Mouse (Mus musculus): ENCODE data around the gene Ugt1a6b.
"Not testable (repeated sequence)": the region's sequence is repeated elsewhere in the genome, so short reads cannot be mapped to it uniquely, and the experiment has no call there.

Gene Ugt1a6b

DNA sequence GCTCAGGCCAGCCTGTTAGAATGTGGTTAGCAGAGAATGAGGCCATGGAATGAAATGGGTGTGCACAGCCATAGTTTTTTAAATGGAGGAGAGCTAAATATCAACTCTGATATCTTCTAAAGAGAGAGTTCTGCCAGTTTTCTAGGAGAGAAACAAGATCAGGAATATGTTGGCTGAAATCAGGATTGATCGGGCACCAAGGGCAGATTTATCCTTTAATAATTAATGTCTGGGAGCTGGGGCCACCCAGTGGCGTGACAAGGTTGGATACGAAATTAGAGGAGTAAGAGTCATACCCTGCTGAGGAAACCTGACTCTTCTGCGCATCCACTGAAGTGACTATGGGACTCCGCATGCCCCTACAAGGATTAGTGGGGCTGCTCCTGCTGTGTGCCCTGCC lies 62.7 kb downstream of the Ugt1a6b start, which contains the start of gene Ugt1a5:
TSS of gene Ugt1a5 (plus strand) at position 302 of the 400 bp plus-strand sequence.
- in situ Hi-C loops (cut with MboI; ENCODE audit: low pct_unique_long_range_greater_than_20kb in 1 of 2, low sequenced_read_pairs in 2 of 2, unreplicated experiment in 1 of 2) = no loop called here

DNA sequence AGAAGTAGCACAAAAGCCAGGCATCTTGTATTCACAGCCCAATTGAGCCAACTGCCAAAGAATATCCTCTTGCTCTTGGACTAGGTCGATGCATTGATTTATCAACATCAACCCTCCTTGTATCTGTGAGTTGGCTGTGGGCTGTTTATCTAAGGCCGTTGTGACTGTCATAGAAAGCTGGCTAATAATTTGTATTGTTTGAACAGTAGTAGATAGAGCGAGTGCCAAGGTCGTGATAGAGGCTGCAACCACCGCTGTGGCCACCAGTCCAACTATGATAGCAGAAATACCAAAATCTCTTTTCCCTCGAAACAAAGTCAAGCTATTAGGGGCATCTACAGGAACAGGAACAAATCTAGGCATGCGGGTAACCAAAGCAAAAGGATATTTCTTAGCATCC lies 69.1 kb downstream of the Ugt1a6b start:
- in situ Hi-C loops (cut with MboI; ENCODE audit: low pct_unique_long_range_greater_than_20kb in 1 of 2, low sequenced_read_pairs in 2 of 2, unreplicated experiment in 1 of 2) = not testable (repeated sequence)

DNA sequence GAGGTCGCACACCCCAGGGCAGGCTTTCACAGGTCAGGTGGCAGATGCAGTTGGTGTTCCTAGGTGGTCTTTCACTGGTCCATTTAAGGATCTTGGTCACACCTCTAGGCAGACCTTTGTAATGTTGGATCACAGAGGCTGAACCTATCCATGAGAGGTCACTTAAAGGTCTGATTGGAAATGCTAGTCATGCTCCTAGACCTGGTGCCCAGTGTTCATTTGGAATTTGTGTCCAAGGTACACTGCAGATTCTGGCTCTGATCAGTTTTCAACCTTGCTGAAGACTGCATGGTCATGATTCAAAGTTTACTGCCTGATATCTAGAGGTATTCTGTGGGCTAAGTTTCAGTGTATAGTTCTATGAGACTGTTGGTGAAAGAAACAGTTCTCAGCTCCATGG lies 76.6 kb downstream of the Ugt1a6b start:
- in situ Hi-C loops (cut with MboI; ENCODE audit: low pct_unique_long_range_greater_than_20kb in 1 of 2, low sequenced_read_pairs in 2 of 2, unreplicated experiment in 1 of 2) = no loop called here

DNA sequence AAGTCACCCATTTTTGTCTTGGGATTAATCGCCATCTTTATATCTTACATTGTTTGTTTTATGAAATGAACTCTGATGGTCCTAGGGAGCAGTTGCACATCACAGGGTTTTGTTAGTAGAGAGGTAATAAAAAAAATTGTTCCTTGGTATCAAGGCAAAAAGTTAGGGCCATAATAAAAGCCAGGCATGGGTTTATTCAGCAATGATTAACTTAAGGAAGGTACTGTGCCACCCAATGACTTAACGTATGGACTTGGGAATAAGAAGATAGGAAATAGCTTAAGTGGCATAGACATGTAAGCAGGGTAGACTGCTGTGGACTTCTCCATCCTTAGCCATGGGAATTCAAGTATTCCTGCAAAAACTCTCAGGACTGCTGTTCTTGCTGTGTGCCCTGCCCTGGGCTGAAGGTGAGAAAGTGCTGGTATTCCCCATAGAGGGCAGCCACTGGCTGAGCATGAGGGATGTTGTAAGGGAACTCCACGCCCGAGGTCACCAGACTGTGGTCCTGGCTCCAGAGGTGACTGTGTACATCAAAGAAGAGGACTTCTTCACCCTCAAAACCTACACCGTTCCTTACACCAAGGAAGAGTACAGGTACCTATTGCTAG lies 83.4 kb downstream of the Ugt1a6b start:
- in situ Hi-C loops (cut with MboI; ENCODE audit: low pct_unique_long_range_greater_than_20kb in 1 of 2, low sequenced_read_pairs in 2 of 2, unreplicated experiment in 1 of 2) = no loop called here

DNA sequence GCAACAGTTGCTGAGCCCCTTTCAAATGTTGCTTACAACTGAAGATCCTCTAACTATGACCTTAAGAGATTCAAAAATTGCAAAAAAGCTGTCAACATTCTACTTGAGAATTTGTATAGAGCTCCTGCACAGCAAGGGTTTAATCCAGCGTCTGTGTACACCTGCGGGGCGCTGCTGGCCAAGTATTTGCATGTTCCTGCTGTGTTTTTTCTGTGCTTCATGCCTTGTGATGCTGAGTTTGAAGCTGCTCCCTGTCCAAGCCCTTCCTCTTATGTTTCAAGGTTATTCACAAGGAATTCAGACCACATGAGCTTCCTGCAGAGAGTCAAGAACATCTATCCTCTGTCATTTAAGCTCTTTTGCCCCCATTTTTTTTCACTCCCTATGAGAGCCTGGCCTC lies 89.1 kb downstream of the Ugt1a6b start:
- in situ Hi-C loops (cut with MboI; ENCODE audit: low pct_unique_long_range_greater_than_20kb in 1 of 2, low sequenced_read_pairs in 2 of 2, unreplicated experiment in 1 of 2) = no loop called here

DNA sequence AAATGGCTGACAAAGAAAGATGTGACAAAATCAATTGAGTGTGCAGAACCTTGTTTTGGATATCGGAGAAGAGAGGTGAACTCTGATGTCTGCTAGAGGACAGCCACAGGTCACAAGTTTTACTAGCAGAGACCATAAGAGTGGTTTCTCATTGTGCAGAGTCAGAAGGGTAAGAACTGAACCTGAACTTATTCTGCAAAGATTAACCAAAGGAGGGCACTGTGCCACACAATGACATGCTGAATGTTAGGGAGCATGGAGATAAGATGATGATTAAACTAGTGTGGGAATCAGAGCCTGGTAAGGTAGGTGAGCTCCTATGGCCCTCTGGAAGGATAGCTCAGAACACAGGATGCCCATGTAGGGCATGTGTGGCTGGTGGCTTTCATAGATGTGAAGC lies 92.6 kb downstream of the Ugt1a6b start:
- in situ Hi-C loops (cut with MboI; ENCODE audit: low pct_unique_long_range_greater_than_20kb in 1 of 2, low sequenced_read_pairs in 2 of 2, unreplicated experiment in 1 of 2) = no loop called here

DNA sequence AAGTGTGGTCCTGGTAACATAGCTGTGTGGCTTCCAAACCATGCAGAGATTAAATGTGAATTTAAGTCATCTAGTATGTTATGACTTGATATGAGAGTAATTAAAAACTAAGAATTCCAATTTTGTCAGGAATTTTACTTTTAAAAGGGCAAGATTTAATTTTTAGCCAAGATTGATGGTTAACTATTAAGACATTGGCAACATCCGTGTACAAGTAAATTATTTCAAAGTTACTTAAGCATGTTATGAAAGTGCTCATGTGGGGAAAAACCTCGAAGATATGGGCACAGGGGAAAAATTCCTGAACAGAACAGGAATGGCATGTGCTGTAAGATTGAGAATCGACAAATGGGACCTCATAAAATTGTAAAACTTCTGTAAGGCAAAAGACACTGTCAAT lies 94.4 kb downstream of the Ugt1a6b start:
- in situ Hi-C loops (cut with MboI; ENCODE audit: low pct_unique_long_range_greater_than_20kb in 1 of 2, low sequenced_read_pairs in 2 of 2, unreplicated experiment in 1 of 2) = no loop called here

DNA sequence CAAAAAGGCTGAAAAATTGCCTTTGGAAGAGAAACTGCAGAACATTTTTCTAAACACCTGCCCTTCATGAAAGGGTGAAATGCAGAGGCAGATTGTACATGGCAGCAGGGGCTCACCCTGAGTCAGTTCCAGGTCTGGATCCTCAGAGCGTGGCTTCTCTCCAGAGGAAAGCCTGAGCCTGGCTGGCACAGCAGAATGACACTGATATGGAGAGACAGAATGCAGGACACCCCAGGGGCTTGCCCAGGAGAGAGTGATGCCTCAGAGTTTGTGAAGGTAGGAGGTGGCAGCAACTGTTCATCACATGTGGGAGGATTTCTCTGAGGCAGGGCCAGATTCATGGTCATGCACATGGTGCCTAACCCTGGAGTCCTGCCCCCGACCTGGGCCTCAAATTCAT lies 96.9 kb downstream of the Ugt1a6b start:
- in situ Hi-C loops (cut with MboI; ENCODE audit: low pct_unique_long_range_greater_than_20kb in 1 of 2, low sequenced_read_pairs in 2 of 2, unreplicated experiment in 1 of 2) = no loop called here

DNA sequence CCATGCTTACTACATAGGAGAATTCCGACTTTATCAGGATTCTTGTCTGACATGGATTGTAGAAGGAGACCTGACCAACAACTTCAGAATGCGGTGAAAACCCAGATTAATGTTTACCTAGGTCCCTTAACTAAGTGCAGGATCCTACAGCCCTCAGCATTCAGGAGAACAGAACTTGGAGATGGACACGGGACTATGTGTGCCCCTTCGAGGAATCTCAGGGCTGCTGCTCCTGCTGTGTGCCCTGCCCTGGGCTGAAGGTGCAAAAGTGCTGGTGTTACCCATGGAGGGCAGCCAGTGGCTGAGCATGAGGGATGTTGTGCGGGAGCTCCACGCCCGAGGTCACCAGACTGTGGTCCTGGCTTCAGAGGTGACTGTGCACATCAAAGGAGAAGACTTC lies 97.4 kb downstream of the Ugt1a6b start, which contains the start of gene Ugt1a2:
TSS of gene Ugt1a2 (plus strand) at position 146 of the 400 bp plus-strand sequence.
- in situ Hi-C loops (cut with MboI; ENCODE audit: low pct_unique_long_range_greater_than_20kb in 1 of 2, low sequenced_read_pairs in 2 of 2, unreplicated experiment in 1 of 2) = no loop called here

DNA sequence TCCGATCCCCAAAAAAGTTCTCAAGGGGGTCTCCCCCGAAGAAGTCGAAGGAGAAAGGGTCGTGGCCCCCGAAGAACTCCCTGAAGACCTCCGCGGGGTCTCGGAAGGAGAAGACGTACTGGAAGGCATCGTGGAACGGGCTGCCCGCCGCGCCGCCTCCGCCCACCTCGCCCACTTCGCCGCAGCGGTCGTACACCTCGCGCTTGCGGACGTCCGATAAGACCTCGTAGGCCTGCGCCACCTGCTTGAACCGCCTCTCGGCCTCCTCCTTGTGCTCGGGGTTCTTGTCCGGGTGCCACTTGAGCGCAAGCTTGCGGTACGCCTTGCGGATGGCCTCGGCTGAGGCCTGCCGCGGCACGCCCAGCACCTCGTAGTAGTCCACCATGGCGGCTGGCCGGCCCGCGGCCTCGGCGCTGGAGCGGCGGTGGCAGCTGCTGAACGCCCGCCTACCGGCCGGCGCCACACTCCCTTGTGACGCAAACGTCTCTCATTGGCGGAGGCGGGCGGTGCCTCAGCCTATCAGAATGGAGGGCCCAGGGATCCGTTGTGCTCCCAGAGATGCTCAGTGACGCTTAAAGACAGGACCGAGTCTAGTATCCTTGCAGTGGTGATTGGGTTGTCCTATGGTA lies 102.4 kb downstream of the Ugt1a6b start, which contains the start of gene Dnajb3:
TSS of gene Dnajb3 (minus strand) at position 489 of the 629 bp plus-strand sequence.
- in situ Hi-C loops (cut with MboI; ENCODE audit: low pct_unique_long_range_greater_than_20kb in 1 of 2, low sequenced_read_pairs in 2 of 2, unreplicated experiment in 1 of 2) = no loop called here

DNA sequence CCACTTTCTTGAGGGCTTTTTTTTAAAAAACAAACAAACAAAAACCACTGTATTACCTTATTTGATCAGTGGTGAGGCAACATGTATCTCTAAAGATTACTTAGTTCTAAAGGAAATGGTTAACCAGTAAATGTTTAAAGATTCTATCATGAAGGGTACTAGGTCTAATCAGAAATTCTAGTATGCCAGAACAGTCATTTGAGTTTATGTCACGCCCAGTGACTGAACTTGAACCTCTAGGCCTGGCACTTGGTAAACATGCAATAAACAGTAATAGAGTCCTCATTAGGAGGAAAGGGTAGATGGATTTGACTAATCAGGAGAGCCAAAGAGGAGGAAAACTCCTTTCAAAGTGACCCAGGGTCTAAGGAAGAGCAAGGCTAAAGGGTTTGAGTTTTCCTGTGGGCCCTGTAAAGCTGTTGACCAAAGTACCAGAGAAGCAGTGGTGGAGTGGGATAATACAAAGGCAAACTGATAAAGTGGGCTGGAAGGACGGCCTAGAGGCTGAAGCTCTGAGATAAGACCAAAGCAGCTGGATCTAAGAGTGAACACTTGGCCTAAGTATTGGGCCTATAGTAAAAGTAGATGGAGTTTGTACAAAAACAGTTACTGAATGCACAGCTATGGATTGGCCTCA lies 103.9 kb downstream of the Ugt1a6b start:
- in situ Hi-C loops (cut with MboI; ENCODE audit: low pct_unique_long_range_greater_than_20kb in 1 of 2, low sequenced_read_pairs in 2 of 2, unreplicated experiment in 1 of 2) = no loop called here

DNA sequence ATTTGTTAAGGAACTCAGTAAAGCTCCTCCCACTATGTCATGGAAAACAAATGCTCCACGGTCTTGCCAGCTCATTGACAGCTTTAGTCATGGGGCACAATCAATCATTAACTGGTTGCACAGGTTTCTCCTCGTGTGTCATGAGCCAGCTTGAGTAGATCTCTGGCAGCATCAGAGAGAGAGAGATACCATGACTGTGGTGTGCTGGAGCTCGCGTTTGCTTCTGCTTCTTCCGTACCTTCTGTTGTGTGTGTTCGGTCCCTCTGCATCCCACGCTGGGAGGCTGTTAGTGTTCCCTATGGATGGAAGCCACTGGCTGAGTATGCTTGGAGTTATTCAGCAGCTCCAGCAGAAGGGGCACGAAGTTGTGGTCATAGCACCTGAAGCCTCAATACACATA lies 108.8 kb downstream of the Ugt1a6b start, which contains the start of gene Ugt1a1:
TSS of gene Ugt1a1 (plus strand) at position 148 of the 400 bp plus-strand sequence.
- in situ Hi-C loops (cut with MboI; ENCODE audit: low pct_unique_long_range_greater_than_20kb in 1 of 2, low sequenced_read_pairs in 2 of 2, unreplicated experiment in 1 of 2) = no loop called here

DNA sequence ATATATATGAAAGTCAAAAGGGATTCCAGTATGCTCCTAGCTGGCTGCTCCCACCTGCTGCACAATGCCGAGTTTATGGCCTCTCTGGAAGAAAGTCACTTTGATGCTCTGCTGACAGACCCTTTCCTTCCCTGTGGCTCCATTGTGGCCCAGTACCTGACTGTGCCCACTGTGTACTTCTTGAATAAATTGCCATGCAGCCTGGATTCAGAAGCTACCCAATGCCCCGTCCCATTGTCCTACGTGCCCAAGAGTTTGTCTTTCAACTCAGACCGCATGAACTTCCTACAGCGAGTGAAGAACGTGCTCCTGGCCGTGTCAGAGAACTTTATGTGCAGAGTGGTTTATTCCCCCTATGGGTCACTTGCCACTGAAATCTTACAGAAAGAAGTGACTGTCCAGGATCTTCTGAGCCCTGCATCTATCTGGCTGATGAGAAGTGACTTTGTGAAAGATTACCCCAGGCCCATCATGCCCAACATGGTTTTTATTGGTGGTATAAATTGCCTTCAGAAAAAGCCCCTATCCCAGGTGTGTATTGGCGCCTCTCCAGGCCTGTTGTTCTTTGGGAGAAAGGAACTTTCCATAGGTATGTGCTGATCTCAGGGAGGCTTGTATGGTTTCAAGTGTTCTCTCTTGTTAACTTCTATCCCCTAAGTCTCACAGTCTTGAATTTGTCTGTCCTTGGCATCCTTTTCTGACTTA lies 109.4 kb downstream of the Ugt1a6b start:
- in situ Hi-C loops (cut with MboI; ENCODE audit: low pct_unique_long_range_greater_than_20kb in 1 of 2, low sequenced_read_pairs in 2 of 2, unreplicated experiment in 1 of 2) = no loop called here

DNA sequence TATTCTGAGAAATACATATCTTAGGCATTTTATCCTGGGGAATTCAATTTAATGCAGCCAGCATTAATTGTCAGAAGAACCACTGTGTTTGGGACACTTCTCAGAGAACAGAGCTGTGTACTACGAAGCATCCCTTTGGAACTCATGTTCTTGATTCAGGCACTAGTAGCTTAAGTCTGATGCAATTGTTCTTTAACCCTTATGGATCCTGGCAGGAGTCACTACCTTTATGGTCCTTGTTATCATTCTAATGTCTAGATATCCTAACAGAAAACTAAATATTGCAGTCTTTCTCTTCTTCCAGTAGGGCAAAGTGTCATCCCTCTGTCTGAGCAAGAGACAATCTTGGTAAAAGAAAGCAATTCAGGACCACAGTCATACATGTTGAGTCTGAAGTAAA lies 110.0 kb downstream of the Ugt1a6b start:
- in situ Hi-C loops (cut with MboI; ENCODE audit: low pct_unique_long_range_greater_than_20kb in 1 of 2, low sequenced_read_pairs in 2 of 2, unreplicated experiment in 1 of 2) = no loop called here

DNA sequence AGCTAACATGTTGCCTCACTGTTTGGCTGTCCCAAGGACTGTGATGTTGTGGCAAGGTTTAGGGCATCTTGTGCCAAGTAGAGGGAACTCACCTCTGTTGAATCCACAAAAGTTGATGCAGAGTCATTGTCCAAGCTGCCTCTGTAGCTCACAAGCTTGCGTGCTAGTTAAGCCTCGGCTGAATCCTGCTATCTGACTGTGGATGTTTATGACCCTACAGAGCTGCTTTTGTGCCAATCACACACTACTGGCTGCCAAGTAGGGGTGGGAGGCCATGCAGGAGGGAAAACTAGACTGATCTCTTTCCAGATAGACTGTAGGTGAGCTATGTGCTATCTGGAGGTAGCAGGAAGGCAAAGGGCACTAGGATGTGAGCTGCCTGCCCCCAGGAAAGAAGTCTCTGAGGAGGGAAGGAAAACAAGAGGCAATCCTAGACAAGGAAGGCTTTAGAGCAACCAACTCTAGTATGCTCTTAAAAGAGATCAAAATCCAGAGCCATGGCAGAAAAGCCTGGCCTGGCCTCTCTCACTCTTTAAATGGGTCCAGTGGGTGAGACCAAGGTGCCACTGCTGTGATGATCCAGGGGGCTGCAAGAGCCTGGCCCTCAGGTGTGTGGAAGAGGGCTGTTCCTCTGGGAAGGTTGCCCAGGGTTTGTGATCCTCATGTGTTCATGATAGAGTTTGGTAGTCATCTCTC lies 110.9 kb downstream of the Ugt1a6b start:
- in situ Hi-C loops (cut with MboI; ENCODE audit: low pct_unique_long_range_greater_than_20kb in 1 of 2, low sequenced_read_pairs in 2 of 2, unreplicated experiment in 1 of 2) = no loop called here

DNA sequence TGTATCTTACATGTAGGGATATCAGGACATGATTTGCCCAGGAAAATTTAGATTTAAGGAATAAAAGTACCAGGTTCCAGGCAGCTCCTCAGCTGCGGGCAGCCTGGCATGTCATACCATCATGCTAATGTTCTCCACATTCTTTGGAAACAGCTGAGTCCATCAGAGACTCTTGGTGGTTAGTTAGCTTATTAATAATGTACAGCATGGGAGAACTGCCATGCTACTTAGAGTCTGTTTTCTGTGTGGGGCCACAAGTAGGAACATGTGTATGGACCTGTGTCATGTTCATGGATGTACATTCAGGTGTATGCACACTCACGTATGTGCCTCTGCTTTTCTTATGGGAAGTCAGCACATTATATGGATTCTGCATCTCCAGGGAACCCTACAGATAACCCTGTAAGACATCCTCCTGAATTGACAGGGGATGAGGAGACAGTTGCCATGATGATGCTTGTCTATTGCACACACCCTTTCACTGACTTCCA lies 111.5 kb downstream of the Ugt1a6b start:
- in situ Hi-C loops (cut with MboI; ENCODE audit: low pct_unique_long_range_greater_than_20kb in 1 of 2, low sequenced_read_pairs in 2 of 2, unreplicated experiment in 1 of 2) = no loop called here

DNA sequence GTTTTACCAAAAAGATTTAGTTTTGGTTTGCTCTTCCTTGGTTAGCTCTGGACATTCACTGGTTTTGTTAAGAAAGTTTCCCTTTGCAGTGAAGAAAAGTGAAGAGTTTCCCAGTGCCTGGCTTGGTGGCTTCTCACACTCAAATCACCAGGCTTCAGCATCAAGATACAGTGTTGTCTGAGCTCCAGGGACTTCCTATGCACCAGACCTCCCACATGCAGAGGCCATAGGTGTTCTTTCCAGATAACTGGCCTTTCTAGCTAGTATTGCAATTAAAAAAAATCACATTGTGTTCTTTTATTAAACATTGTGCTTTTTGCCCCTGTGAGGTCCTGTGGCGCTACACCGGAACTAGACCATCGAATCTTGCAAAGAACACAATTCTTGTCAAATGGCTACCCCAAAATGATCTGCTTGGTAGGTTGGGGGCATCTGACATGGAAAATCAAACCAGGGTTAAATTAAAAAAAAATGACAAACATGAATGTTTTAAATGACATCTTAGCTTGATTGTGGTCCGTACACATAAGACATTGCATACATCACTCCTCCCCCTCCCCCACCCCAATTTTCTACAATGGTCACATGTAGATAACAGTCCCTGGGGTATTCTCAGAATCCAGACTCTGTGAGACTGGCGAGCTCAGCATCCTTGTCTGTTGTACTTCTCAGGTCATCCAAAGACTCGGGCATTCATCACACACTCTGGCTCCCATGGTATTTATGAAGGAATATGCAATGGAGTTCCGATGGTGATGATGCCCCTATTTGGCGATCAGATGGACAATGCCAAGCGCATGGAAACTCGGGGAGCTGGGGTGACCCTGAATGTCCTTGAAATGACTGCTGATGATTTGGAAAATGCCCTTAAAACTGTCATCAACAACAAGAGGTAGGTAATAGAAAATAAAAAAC lies 112.7 kb downstream of the Ugt1a6b start:
- in situ Hi-C loops (cut with MboI; ENCODE audit: low pct_unique_long_range_greater_than_20kb in 1 of 2, low sequenced_read_pairs in 2 of 2, unreplicated experiment in 1 of 2) = no loop called here

DNA sequence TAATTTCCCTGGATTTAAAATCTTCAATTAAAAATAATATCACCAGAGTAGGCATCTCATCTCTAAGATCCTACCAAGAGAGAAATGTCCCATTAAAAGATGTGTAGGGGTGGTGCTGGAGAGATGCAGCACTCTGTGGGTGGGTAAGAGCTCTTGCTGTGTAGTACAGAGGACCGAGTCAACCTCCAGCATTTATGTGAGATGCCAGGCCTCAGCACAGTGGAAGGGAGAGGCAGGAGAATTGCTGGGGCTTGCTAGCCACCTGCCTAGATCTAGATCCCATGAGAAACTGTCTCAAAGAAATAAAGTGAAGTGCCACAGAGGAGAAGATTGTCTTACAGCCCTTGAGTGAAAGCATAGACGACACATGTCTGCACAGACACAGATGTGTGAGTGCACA lies 113.5 kb downstream of the Ugt1a6b start:
- in situ Hi-C loops (cut with MboI; ENCODE audit: low pct_unique_long_range_greater_than_20kb in 1 of 2, low sequenced_read_pairs in 2 of 2, unreplicated experiment in 1 of 2) = no loop called here

Measured in mouse embryonic stem cell (cell line).